Mouse (Mus musculus): ENCODE data around the gene Zfp275. TPM values are rescaled to one million over a fixed set of nuclear protein-coding genes. Genes with fewer than 3 reads are reported as not detected.

Gene Zfp275
- polyA plus RNA-seq, 1 experiment from 2014 or later, result 13.5 TPM

DNA sequence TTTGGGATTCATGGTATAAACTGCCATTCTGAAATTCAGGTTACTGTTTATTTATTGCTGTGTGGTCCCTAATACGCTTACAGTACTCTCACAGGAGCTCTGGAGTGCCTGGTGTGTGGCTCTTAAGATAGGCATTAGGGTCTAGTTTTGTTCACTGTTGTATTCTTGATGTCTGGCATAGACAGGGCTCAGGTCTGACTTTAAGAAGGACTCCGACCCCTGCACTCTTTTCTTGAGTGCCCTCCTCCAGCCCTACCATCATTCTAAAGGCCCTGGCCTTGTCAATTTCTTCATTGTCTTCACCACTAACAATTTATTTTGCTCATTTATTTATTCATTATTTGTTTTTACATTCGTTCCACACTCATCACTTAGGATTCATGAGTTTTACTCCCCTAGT is 353 bp upstream of the Zfp275 start:
- Histone ChIP-seq H3K36me3 (ENCODE audit: control insufficient read depth, insufficient read depth, low read length) (no peaks in the 10 kb centered on the region), H3K4me1 (ENCODE audit: control insufficient read depth, insufficient read depth, low read length) (no peaks in the 10 kb centered on the region), H3K27ac (replicated peaks; ENCODE audit: low read depth, low read length) (peak overlapping the region; percentile 70; the same call in 1 of the 2 replicates), H3K4me3 (replicated peaks; ENCODE audit: low read depth, low read length) (peak overlapping the region; percentile 50), H3K9ac (replicated peaks; ENCODE audit: low read length) (peak overlapping the region; percentile 70; the same call in 1 of the 2 replicates), H3K27me3 (ENCODE audit: control insufficient read depth, insufficient read depth, low read length) (no peaks in the 10 kb centered on the region), H3K9me3 (ENCODE audit: control insufficient read depth, low read length) (no peaks in the 10 kb centered on the region), H3K4me2 (ENCODE audit: low read length) (peak overlapping the region; percentile 60)
- DNase-seq, result peak; percentile 1
- no peak for ATAC-seq (ENCODE audit: low FRiP score, low TSS enrichment)
- 28% methylated on average over 3 of the region's 3 CpGs for WGBS

DNA sequence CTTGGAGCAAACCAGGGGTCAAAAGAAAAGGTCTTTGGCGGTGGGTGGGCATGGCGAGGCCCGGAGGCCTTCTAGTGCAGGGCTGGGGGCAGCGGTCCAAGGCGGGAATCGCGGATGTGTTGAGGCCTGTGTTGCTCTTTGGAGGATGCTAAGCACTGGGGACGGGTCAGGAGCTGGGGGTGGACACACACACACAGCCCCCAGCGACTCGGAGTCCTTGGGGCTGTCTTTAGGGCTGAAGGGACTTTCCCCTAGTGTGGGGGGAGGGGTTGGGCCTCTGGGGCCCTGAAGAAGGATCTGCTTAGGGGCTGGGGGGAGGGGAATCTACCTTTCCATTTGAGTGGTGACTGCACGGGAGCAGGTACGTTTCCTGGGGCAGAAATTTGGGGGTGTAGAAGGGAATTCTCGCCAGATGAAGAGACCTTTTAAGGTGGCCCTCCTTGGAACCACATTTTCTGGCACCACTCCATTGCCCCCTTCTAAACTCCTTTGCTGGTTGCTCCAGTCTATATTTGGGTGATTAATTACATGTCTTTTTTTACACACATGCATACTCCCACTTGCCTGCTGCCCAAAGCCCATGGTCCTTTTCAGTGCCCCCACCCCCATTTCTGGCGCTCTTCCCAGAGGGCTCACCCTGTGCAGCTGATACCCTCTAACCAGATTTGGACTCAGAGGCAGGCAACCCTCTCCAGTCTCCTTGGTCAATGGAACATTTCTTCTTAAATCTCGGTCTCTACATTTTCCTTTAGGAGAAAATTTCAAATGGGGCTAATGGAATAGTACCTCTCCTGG is 717 bp downstream of the Zfp275 start:
- no peaks in the 10 kb centered on the region for H3K4me1 ChIP-seq (ENCODE audit: control insufficient read depth, insufficient read depth, low read length)
- peak; percentile 40 for ATAC-seq (ENCODE audit: low FRiP score, low TSS enrichment)
- peak; percentile 8 for DNase-seq
- H3K36me3 ChIP-seq (ENCODE audit: control insufficient read depth, insufficient read depth, low read length), result no peaks in the 10 kb centered on the region
- WGBS, result 20% methylated on average over 15 of the region's 15 CpGs
- no peaks in the 10 kb centered on the region for H3K9me3 ChIP-seq (ENCODE audit: control insufficient read depth, low read length)
- peak overlapping the region; percentile 70 for H3K27ac ChIP-seq (replicated peaks; ENCODE audit: low read depth, low read length)
- H3K4me3 ChIP-seq (replicated peaks; ENCODE audit: low read depth, low read length), result peak overlapping the region; percentile 50
- H3K27me3 ChIP-seq (ENCODE audit: control insufficient read depth, insufficient read depth, low read length), result no peaks in the 10 kb centered on the region
- H3K4me2 ChIP-seq (ENCODE audit: low read length), result peak overlapping the region; percentile 60
- peak overlapping the region; percentile 70 for H3K9ac ChIP-seq (replicated peaks; ENCODE audit: low read length)

DNA sequence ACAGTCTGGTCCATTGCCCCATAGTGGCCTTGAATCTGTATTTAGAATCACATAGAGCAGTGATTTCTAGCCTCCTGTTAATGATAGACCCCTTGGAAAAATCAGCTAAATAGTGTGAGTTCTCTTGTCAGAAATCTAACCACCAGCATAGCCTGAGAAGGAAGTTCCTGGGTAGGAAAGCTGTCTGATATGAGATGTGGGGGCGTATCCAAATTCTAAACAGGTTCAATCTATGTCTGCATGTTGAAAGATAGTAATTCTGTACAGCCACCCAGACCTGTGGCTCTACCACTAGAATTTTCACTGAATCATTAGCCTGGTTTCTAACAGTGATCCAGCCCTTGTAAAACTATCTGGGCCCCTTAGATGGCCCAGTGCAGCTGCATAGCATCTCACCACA is 1.4 kb downstream of the Zfp275 start:
- no peaks in the 10 kb centered on the region for H3K4me1 ChIP-seq (ENCODE audit: control insufficient read depth, insufficient read depth, low read length)
- H3K36me3 ChIP-seq (ENCODE audit: control insufficient read depth, insufficient read depth, low read length), result no peaks in the 10 kb centered on the region
- no peak overlapping the region for H3K9ac ChIP-seq (replicated peaks; ENCODE audit: low read length)
- H3K4me3 ChIP-seq (replicated peaks; ENCODE audit: low read depth, low read length), result 0 out of 2 replicates have a peak overlapping the region, but pooled peaks have one; percentile 50
- H3K9me3 ChIP-seq (ENCODE audit: control insufficient read depth, low read length), result no peaks in the 10 kb centered on the region
- peak overlapping the region; percentile 60 for H3K4me2 ChIP-seq (ENCODE audit: low read length)
- no peak for DNase-seq
- H3K27ac ChIP-seq (replicated peaks; ENCODE audit: low read depth, low read length), result no peak overlapping the region
- ATAC-seq (ENCODE audit: low FRiP score, low TSS enrichment), result no peak
- H3K27me3 ChIP-seq (ENCODE audit: control insufficient read depth, insufficient read depth, low read length), result no peaks in the 10 kb centered on the region
- WGBS, result 83% methylated on average over 1 of the region's 1 CpGs

DNA sequence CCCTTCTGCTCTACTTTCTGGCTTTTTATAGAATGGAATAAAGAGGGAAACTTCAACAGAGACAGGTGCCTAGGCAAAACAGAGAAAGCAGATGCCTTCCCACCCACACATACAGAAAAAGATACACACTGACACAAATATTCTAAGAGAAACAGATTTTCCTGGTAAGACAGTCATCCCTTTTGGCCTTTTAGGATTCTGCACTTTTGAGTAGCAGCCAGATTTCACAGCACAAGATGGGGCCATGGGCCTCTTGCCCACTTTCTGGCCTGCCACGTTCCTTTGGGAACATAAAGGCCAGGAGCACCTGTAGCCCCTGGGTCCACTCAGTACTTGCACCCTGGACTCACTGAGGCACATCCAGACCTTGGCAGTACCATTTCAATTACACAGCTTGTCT is 1.9 kb downstream of the Zfp275 start:
- Histone ChIP-seq H3K27ac (replicated peaks; ENCODE audit: low read depth, low read length) (no peak overlapping the region), H3K4me2 (ENCODE audit: low read length) (no peak overlapping the region), H3K36me3 (ENCODE audit: control insufficient read depth, insufficient read depth, low read length) (no peaks in the 10 kb centered on the region), H3K4me1 (ENCODE audit: control insufficient read depth, insufficient read depth, low read length) (no peaks in the 10 kb centered on the region), H3K27me3 (ENCODE audit: control insufficient read depth, insufficient read depth, low read length) (no peaks in the 10 kb centered on the region), H3K4me3 (replicated peaks; ENCODE audit: low read depth, low read length) (no peak overlapping the region), H3K9me3 (ENCODE audit: control insufficient read depth, low read length) (no peaks in the 10 kb centered on the region), H3K9ac (replicated peaks; ENCODE audit: low read length) (no peak overlapping the region)
- 85% methylated on average over 1 of the region's 1 CpGs for WGBS
- DNase-seq (no peak), ATAC-seq (ENCODE audit: low FRiP score, low TSS enrichment) (no peak)

DNA sequence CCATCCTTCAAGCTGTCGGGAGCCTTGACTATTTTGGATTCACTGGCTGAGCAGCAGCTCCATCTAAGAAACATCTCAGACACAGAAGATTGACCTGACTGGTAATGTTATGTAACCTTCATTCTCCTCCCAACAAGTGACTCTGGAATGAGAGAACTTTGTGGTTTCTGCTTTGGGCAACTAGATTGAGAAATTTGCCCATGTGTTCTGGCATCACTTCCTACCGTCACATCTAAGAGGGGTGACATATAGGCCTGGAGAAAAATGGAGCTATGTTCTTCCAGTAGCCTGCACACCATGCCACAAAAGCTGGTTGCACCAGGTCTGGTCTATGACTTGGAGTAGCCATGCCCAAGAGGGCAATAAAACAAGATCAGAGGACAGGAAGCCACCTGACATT is 13.7 kb downstream of the Zfp275 start:
- H3K27ac ChIP-seq (replicated peaks; ENCODE audit: low read depth, low read length), result no peak overlapping the region
- peaks cover 45% of the 10 kb centered on the region for H3K36me3 ChIP-seq (ENCODE audit: control insufficient read depth, insufficient read depth, low read length)
- H3K9me3 ChIP-seq (ENCODE audit: control insufficient read depth, low read length), result peaks cover 5% of the 10 kb centered on the region; the same call in 1 of the 2 replicates
- no peak overlapping the region for H3K4me3 ChIP-seq (replicated peaks; ENCODE audit: low read depth, low read length)
- H3K4me1 ChIP-seq (ENCODE audit: control insufficient read depth, insufficient read depth, low read length), result no peaks in the 10 kb centered on the region
- H3K4me2 ChIP-seq (ENCODE audit: low read length), result no peak overlapping the region
- DNase-seq, result no peak
- H3K27me3 ChIP-seq (ENCODE audit: control insufficient read depth, insufficient read depth, low read length), result no peaks in the 10 kb centered on the region
- no peak for ATAC-seq (ENCODE audit: low FRiP score, low TSS enrichment)
- no peak overlapping the region for H3K9ac ChIP-seq (replicated peaks; ENCODE audit: low read length)
- WGBS, result 90% methylated on average over 2 of the region's 2 CpGs

DNA sequence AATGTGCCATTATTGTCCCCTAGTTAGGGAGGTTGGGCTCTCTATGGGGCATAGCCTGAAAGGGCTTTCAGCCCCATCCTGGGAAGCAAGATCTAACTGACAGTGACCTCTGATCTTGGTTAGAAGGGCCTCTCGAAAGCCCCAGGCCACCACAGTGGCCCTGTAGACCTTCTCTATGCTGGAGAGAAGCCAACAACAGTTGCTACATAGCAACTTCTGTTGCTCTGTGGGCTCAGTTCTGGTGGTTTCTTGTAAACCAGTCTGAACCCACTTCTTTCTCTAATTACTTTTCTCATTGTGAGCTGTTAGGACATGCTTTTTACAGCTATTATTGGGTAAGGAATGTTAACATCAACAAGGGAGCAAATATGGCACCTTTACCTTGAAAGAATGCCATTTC is 14.3 kb downstream of the Zfp275 start:
- no peaks in the 10 kb centered on the region for H3K4me1 ChIP-seq (ENCODE audit: control insufficient read depth, insufficient read depth, low read length)
- no peak overlapping the region for H3K9ac ChIP-seq (replicated peaks; ENCODE audit: low read length)
- no peak for DNase-seq
- WGBS, result 95% methylated on average over 1 of the region's 1 CpGs
- peaks cover 5% of the 10 kb centered on the region; the same call in 1 of the 2 replicates for H3K9me3 ChIP-seq (ENCODE audit: control insufficient read depth, low read length)
- H3K4me3 ChIP-seq (replicated peaks; ENCODE audit: low read depth, low read length), result no peak overlapping the region
- peaks cover 39% of the 10 kb centered on the region for H3K36me3 ChIP-seq (ENCODE audit: control insufficient read depth, insufficient read depth, low read length)
- no peak overlapping the region for H3K4me2 ChIP-seq (ENCODE audit: low read length)
- H3K27ac ChIP-seq (replicated peaks; ENCODE audit: low read depth, low read length), result no peak overlapping the region
- ATAC-seq (ENCODE audit: low FRiP score, low TSS enrichment), result no peak
- H3K27me3 ChIP-seq (ENCODE audit: control insufficient read depth, insufficient read depth, low read length), result no peaks in the 10 kb centered on the region

DNA sequence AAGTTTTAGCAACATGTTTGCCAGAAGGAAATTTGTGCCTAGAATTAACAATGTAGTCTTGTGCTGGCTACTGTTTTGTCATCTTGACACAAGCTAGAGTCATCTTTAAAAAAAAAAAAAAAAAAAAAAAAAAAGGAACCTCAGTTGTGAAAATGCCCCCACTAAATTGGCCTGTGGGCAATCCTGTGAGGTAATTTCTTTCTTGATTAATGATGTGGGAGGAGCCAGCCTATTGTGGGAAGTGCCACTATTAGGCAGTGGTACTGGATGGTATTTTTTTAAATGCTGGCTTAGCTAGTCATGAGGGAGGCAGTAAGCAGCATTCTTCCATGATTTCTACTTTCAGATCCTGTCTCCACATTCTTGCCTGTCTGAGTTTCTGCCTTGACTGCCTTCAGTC is 20.9 kb downstream of the Zfp275 start:
- Histone ChIP-seq H3K4me1 (ENCODE audit: control insufficient read depth, insufficient read depth, low read length) (no peaks in the 10 kb centered on the region), H3K27me3 (ENCODE audit: control insufficient read depth, insufficient read depth, low read length) (no peaks in the 10 kb centered on the region), H3K4me3 (replicated peaks; ENCODE audit: low read depth, low read length) (no peak overlapping the region), H3K9me3 (ENCODE audit: control insufficient read depth, low read length) (no peaks in the 10 kb centered on the region), H3K36me3 (ENCODE audit: control insufficient read depth, insufficient read depth, low read length) (no peaks in the 10 kb centered on the region), H3K9ac (replicated peaks; ENCODE audit: low read length) (no peak overlapping the region), H3K27ac (replicated peaks; ENCODE audit: low read depth, low read length) (no peak overlapping the region), H3K4me2 (ENCODE audit: low read length) (no peak overlapping the region)
- DNase-seq (no peak), ATAC-seq (ENCODE audit: low FRiP score, low TSS enrichment) (no peak)

DNA sequence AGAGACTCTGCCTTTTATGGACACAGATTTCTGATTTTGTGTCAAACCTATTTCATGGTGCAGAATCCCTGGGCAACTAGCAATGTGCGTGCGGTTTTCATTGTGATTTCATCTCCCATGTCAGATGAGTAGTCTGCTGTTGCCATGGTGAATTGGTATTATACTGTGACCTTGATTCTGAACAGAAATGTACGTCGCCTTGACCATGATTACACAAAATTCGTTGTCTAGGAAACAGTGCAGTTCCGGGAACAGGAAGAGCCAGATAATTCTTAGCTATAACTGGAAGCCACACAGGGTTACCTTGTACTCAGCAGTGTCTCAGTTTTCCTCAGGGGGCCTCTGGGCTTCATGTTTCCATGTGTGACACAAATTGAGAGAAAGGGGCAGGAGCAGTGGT is 42.0 kb downstream of the Zfp275 start:
- DNase-seq (peak; percentile 69), ATAC-seq (ENCODE audit: low FRiP score, low TSS enrichment) (peak; percentile 46; the same call in 1 of the 2 replicates)
- H3K27me3 ChIP-seq (ENCODE audit: control insufficient read depth, insufficient read depth, low read length), result no peaks in the 10 kb centered on the region
- no peaks in the 10 kb centered on the region for H3K36me3 ChIP-seq (ENCODE audit: control insufficient read depth, insufficient read depth, low read length)
- no peak overlapping the region for H3K9ac ChIP-seq (replicated peaks; ENCODE audit: low read length)
- no peaks in the 10 kb centered on the region for H3K9me3 ChIP-seq (ENCODE audit: control insufficient read depth, low read length)
- 36% methylated on average over 6 of the region's 6 CpGs for WGBS
- H3K4me3 ChIP-seq (replicated peaks; ENCODE audit: low read depth, low read length), result no peak overlapping the region
- no peaks in the 10 kb centered on the region for H3K4me1 ChIP-seq (ENCODE audit: control insufficient read depth, insufficient read depth, low read length)
- no peak overlapping the region for H3K4me2 ChIP-seq (ENCODE audit: low read length)
- H3K27ac ChIP-seq (replicated peaks; ENCODE audit: low read depth, low read length), result peak overlapping the region; percentile 71

DNA sequence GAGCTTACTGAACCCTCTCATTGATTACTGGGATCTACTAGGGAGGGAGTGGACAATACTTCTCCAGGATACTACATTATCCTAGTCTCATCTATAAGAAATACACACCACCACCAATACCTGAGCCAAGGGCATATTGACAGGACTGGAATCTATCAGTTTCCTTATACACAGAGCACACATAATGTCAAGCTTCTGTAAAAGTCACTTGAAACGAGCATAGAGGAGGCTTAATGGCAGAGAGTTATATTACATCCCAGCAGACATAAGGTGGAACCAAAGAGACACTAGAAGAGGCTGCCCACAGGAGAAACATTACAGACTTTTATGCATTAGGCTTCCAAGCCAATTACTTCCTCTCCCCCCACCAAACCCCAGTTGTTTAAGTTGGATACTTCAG is 42.5 kb downstream of the Zfp275 start:
- Histone ChIP-seq H3K4me1 (ENCODE audit: control insufficient read depth, insufficient read depth, low read length) (no peaks in the 10 kb centered on the region), H3K4me2 (ENCODE audit: low read length) (no peak overlapping the region), H3K27ac (replicated peaks; ENCODE audit: low read depth, low read length) (peak overlapping the region; percentile 71), H3K27me3 (ENCODE audit: control insufficient read depth, insufficient read depth, low read length) (no peaks in the 10 kb centered on the region), H3K9me3 (ENCODE audit: control insufficient read depth, low read length) (no peaks in the 10 kb centered on the region), H3K9ac (replicated peaks; ENCODE audit: low read length) (no peak overlapping the region), H3K4me3 (replicated peaks; ENCODE audit: low read depth, low read length) (no peak overlapping the region), H3K36me3 (ENCODE audit: control insufficient read depth, insufficient read depth, low read length) (no peaks in the 10 kb centered on the region)
- no peak for ATAC-seq (ENCODE audit: low FRiP score, low TSS enrichment)
- 23% methylated on average over 1 of the region's 1 CpGs for WGBS
- DNase-seq, result no peak
